Mouse (Mus musculus) mouse embryonic stem cell (cell line): ENCODE measurements around the gene Kcnh2.

ENCODE experiments used
- in situ Hi-C, 2 experiments: fragments of 300-500 bp; cut with MboI; formaldehyde crosslinking; loops; 1 replicate in 1 of 2; 3 replicates in 1 of 2; pipeline ENCODE4 v1.14.3; 2019 to 2020; ENCODE audit warnings: low sequenced_read_pairs in 2 of 2, low pct_unique_long_range_greater_than_20kb in 1 of 2, mixed read lengths in 1 of 2; ENCODE audit not compliant: unreplicated experiment in 1 of 2

Gene Kcnh2

DNA sequence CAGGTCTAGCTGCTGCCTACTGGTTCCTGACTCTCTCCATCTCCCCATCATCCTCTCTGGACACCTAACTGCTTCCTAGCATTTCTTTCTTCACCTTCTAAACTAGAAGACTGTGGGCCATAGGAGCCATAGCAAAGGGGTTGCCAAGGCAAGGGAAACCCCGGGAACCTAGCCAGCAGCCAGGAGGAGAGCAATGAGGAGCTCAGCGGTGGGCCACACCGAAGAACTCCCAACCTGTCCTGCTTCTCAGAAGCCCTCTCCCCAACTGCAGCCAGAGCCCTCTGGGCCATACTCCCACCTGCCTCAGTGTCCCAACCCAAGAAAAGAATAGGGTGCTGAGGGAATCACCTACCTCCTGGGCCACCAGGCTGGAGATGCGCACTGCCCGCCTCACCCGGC, 22.6 kb downstream of the Kcnh2 start:
- in situ Hi-C loops: no loop called here

DNA sequence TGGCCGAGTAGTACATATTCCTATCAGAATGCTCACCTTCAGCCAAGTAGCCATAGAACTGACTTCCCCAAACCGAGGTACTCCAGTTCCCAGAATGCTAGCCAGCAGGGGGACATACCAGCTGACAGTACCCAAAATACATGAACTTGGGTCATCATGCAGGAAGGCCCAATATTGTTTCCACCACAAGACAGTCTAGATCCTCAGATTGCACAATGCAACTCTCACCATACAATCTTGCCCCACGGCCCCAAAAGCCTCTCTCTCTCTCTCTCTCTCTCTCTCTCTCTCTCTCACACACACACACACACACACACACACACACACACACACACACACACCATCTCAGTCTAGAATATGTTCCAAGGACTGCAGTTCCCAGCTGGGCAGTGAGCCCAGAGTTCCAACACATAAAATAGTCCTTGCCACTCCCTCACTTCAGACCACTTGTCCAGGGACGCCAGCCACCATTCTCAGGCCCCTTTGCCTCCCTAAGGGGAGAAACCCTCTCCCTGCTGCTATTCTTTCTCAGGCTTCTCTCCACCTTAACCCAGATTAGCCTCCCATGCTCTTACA, 24.5 kb downstream of the Kcnh2 start:
- in situ Hi-C loops: no loop called here

DNA sequence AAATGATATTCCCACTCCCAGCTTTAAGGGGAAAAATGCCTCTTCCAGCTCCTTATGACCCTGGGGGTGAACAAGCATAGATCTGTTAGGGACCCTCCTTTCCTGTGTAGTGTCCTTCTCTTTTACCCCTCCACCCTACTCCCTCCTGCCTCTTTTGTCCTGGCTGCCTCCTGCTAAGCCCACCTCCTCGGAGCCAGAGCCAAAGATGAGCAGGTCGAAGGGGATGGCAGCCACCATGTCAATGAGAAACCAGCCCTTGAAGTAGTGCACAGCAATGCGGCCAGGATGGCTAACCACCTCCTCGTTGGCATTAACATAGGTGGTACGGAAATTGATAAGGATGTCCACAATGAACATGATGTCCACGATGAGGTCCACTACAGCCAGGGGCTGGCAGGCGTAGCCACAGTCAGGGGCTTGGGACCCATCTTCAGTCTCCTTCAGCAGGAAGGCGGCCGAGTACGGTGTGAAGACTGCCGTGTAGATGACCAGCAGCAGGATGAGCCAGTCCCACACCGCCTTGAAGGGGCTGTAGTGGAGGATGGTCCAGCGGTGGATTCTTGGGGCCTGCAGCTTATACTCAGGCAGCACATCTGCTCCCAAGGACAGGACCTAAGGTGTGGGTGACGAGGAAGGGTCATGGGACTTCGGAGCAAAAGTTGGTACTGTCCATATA, 25.1 kb downstream of the Kcnh2 start:
- in situ Hi-C loops: no loop called here

DNA sequence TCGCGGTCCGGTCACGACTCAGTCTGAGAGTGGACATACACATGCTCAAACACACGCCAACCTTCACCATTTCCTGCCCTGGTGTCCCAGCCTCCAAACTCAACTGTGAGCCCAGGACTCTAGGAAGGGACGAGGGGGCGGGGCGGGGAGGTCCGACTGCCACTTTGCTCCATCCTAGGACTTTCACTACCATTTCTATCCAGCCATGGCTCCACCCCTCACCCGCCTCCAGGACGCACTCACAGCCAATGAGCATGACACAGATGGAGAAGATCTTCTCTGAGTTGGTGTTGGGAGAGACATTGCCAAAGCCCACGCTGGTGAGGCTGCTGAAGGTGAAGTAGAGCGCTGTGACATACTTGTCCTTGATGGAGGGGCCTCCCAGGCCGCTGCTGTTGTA, 26.2 kb downstream of the Kcnh2 start:
- in situ Hi-C loops: no loop called here

DNA sequence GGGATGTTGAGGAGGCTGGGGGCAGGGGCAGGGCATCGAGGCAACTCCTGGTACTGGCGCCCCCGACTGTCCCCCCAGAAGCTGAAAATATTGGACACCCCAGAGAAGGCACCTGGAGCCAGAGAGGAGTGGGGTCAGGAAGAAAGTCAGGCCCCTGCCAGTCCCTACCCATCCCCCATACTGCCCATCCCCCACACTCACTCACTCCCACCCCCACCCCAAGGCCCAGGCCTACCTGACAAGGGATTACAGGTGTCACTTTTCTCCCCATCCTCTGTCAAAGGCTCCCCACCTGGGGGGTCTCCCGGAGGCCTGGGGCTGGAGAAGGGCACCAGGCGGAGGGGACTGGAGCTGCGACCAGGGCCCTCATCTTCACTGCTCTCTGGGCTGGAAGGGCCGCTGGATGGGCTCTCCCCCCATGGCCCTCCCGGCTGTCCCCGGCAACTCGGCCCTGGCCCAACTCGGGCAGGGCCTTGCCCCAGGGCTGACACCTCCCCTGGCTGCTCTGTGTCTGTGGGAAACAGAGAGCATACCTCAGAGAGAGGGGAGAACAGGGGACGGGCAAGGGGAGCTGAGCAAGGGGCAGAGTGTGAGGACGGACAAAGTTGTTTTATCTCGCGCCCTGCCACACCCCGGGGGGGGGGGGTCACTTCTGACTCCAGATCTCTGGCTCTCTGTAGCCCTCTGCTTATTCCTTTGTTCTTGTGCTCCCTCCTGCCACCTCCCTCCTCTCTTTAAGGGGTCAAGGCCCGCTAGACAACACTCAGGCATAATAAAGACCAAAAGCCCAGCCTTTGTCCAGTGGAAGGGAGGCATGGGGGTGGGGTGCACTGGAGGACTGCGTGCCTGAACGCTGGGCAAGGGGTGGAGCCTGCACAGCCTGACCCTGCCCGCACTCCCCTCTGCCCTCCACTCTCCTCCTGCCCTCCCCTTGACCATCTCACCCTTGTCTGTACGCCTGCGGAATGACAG, 29.4 kb downstream of the Kcnh2 start:
- in situ Hi-C loops: no loop called here

DNA sequence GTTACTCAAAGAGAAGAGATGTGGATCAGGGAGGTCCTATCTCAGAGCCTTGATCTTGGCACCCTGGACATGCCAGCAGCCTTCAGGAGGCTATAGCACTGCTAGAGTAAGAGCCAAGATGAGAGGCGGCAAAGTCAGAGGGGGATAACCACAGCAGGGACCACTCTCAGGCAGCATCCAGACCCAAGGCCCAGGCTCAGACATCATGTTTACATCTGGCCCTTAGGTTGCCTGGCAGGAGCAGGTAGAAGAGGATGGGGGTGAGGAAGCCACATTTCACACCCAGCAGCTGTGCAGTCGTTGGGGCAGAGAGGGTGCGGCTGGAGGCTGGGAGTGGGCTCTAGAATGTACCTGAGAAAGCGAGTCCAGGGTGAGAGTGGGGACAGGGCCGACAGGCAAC, 30.5 kb downstream of the Kcnh2 start:
- in situ Hi-C loops: no loop called here

DNA sequence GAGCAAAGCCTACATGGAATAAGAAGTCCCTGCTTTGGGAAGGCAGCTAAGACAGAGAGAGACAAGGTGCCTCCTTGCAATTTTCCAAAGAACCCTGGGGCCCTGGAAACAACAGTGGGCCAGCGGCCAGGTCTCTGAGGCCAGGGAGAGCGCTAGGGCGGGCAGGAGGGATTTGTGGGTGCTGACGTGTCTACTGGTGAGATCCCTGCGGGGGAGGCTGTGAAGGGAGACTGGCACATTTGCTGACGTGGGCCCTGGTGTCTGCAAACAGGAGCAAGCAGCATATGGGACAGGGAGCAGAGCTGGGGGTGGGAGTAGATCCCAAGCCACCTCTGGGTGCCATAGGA, 31.0 kb downstream of the Kcnh2 start:
- in situ Hi-C loops: no loop called here

DNA sequence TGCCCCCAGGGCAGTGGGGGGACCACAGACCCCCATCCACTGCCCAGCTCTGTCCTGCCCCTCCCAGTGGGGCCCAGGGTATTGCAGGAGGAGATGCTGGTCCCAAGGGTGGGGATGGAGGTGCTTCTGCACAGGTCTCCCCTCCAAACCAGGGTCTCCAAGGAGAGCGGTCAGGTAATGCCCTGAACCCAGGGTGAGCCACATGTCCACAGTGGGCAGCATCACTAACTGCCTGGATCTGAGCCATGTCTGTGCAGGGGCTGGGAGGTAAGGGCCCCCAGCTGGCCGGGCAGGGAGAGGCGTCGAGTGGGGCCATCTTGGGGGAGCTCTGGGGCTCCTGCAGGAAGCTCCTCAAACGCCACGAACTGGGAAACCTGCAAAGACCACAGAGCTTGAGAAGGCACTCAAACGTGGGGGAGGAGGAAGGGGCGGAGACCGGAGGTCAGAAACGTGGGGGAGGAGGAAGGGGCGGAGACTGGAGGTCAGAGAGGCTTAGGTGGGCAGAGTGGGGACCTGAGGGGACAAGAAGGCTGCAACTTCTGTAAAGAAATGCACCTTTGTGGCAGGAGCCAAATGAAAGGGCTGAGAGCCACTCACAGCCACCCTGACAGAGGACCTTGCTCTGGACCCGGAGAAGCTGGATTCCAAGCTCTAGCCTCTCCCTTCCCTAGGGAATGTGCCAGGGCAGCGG, 31.5 kb downstream of the Kcnh2 start:
- in situ Hi-C loops: no loop called here

DNA sequence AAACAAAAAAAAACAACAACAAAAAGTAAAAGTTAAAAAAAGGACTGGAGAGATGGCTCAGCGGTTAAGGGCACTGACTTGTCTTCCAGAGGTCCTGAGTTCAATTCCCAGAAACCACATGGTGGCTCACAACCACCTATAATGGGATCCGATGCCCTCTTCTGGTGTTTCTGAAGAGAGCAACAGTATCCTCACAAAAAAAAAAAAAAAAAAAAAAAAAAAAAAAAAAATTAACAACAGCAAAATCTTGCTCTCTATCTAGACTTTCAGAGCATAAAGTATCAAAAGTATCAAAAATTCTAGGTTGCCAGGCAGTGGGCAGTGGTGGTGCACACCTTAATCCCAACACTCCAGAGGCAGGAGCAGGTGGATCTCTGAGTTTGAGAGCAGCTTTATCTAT, 42.2 kb downstream of the Kcnh2 start:
- in situ Hi-C loops: no loop called here

DNA sequence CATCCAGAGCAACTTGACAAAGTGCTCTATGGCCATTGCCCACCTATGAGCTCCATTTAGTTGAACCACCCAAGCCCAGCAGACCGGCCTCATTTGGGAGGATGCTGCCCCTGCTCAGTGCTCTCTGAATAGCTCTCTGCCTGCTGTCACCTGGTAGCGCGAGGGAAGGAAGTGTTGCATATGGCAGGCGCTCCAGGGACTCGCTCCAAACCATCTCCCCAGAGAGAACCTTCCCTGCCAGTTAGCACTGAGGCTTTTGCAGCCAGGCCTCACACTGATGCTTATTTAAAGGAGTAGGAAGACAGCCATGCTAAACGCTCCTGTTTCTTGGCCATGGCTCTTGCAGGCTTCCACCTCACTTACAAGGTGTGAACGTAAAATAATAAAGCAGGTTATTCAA, 42.8 kb downstream of the Kcnh2 start:
- in situ Hi-C loops: no loop called here

DNA sequence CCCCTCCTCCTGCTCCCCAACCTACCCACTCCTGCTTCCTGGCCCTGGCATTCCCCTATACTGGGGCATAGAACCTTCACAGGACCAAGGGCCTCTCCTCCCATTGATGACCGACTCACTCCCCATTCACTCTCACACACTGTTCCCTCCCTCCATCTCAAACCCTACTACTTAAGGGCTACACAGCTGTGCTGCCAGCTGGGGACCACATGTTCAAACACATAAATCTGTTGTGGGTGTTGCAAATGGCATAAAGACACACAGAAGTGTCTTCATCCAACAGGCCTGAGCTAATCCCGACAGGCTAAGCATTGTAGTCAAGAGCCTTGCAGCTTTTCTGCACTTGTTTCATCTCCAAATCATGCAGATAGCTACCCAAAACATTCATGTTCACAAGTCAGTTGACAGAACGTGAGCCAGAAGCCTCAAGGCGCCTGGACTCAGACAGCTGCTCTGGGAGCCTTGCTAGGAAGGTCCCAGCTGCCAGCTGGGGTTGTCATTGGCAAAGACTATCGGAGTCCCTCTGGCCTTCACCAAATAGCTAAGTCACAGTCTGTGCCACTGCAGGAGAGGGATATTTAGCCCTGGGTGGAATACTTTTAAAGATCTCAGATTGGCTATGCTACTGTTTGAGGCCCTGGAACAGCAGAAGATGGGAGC, 44.2 kb downstream of the Kcnh2 start:
- in situ Hi-C loops: no loop called here

DNA sequence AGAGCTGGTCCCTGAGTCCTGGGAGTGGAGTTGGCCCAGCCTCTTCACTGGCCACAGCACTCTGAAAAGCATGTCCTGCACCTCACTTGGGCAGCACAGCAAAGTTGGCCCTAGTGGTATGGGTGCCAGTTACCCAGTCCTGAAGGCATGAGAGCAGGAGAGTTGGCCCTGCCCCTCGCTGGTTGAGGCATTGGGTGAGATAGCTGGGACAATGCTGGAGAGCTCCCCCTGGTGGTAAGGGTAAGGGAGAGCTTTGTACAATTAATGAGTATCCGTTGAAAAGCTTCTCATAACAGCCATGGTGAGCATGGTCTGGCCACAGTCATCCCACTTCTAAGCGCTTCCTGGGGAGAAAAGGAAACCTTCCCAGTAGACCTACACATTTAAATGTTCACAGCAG, 48.2 kb downstream of the Kcnh2 start:
- in situ Hi-C loops: no loop called here

DNA sequence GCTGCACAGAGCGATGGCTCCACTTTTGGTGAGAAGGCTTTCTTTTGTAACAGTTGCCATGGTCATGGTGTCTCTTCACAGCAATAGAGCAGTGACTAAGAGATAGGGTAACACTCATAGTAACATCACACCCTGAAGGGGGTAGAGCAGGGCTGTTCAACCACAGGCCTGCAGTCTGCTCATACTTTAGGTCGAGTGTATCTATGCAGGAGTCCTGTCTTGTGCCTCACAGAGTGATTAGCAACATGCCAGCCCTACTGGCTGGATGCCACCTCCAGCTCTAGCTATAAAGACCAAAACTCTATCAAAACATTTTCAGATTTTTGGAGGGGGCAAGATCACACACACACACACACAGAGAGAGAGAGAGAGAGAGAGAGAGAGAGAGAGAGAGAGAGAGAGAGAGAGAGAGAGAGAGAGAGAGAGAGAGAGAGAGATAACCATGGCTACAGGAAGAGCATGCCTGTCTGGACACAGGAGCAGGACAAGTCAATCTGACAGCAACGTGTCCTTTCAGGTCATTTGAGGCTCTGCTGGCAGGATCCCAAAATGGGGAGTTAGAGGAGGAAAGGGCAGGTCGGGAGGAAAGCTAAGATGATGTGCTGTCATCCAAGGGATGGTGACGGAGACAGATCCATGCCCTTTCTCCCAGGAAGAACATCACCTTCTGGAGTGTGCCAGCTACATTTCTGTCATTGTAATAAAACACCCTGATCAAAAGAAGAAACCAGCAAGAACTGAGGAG, 51.4 kb downstream of the Kcnh2 start:
- in situ Hi-C loops: no loop called here

DNA sequence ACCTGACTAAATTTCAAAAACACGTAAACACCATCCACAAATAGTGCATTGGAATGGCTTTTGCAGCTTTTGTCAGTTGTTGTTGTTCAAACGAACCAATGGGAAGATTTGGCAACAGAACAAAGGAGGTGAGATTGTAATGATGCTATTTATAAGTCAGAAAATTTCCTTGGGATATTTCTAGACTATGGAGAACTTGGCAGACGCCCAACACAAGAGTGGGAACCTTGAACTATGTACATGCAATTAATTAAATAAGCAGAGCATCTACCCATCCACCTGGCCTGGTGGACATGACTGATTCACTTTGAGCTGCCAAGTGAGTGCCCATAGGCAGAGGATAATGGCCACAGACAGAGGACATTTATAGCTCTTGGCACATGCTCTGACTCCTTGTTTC, 59.5 kb downstream of the Kcnh2 start:
- in situ Hi-C loops: no loop called here

DNA sequence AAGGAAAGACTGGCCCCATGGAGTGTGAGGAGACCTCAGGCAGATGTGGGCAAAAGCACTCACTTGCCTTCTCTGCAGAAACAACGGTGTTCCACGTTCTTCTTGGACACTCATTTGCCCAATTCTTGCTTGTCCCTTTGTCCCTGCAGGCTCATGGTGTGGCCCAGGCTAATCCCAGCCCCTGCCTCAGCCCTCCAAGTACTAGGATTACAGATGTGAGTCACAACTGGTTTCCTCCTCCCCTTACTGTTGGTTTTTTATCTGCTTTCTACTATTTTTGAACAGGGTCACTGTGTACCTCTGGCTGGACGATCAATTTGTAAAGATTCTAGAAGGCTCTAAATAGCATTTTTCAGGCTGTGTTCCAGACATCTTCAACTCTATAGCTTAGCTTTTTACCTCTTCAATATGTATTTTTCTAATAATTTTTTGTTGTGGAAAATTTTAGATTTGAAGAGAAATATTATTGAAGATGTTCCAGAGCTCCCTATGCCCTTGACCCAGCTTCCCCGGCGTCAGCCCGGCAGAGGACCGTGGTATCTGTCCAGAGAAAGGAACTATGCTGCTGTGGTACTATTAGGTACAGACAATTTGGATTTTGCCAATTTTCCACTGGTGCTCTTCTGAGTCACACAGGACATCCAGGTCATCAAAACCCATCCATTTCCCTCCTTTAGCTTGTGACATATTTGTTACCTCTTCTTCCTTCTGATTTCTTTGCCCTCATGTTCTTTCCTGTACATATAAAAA, 65.0 kb downstream of the Kcnh2 start:
- in situ Hi-C loops: no loop called here

DNA sequence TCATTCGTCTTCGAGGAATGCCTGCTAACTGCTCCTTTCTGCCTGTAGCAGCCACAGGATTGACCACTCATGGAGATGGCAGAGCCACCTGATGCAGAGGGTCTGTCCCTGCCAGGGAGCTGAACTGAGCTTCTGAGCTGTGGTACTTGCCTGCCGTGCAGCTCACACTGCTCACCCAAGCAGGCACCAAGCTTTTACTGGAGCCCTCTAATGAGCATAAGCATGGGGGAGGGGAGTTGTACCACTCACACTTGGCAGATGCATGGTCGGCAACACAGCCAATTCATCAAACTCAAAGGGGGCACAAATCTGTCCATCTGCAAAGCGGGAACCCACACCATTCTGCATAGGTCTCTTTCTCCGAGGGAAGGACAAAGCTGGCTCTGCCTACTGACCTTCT, 67.3 kb downstream of the Kcnh2 start:
- in situ Hi-C loops: no loop called here

DNA sequence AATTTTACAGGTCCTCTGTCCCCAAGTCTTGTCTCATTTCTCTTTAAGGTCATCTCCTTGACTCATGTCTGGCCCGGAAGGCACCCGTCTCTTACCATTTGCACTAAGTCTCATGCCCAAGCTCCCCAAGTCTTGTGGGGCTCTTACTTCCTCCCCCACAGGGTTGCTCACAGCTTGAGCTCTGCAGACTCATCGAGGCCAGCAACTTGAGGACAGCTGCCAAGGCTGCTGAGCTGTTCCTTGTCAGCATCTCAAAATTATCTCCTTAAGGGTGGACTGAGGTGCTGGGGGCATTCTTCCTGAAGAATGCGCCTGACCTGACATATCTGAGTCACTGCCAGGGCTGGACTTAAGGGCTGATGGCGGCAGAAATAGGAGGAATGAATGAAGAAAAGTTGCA, 68.2 kb downstream of the Kcnh2 start:
- in situ Hi-C loops: no loop called here
